Mouse (Mus musculus): ENCODE measurements around the gene Nr1h4.

Gene Nr1h4

GRCm38 (mm10) chr10:89434509-89435210 is 98.7 kb downstream of the Nr1h4 start:
- no peak for DNase-seq (ENCODE audit: low spot score)

GRCm38 (mm10) chr10:89432743-89433142 is 100.6 kb downstream of the Nr1h4 start:
- DNase-seq (ENCODE audit: low spot score), result no peak

DNA sequence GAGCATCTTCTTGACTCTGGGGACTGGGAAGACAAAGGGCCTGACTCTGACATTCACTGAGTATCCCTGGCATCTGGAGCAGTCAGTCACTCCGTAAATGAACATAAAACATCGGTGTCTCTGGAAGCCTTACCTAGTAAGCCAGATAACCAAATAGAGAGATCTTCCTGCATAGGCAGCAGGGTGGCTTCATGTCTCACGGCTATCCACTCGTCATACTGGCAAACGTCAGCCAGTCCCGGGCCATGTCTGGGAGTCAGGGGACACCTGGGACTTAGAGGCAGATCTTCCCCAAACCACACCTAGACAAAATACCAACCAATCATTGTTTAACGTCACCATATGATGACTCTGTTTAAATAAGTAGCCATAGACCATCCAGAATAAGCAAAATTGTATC is 102.6 kb downstream of the Nr1h4 start:
- no peak for DNase-seq (ENCODE audit: low spot score)

GRCm38 (mm10) chr10:89424800-89425393 is 108.5 kb downstream of the Nr1h4 start:
- no peak for DNase-seq (ENCODE audit: low spot score)

DNA sequence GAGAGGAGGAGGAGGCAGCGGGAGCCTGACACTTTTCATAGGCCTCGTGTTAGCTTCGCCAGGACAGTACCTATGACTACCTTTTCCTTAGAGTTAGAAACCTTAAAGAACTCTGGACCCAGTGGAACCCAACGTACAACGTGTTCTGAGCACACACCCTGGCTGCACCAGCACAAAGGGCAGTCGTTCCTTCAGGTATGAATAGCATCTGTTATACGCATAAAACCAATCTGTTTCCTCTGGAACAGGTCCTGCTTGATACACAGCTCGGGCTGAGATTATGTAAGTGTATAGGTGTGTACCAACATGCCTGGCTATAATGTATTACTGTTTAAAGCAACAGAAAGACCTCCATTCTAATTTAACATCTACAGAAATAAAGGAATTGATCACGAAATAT is 109.2 kb downstream of the Nr1h4 start:
- no peak for DNase-seq (ENCODE audit: low spot score)

- DNase-seq (ENCODE audit: low spot score), result no peak
Observed at GRCm38 (mm10) chr10:89423164-89423778, 110.1 kb downstream of the Nr1h4 start.

GRCm38 (mm10) chr10:89422504-89423158 is 110.8 kb downstream of the Nr1h4 start:
- no peak for DNase-seq (ENCODE audit: low spot score)

DNA sequence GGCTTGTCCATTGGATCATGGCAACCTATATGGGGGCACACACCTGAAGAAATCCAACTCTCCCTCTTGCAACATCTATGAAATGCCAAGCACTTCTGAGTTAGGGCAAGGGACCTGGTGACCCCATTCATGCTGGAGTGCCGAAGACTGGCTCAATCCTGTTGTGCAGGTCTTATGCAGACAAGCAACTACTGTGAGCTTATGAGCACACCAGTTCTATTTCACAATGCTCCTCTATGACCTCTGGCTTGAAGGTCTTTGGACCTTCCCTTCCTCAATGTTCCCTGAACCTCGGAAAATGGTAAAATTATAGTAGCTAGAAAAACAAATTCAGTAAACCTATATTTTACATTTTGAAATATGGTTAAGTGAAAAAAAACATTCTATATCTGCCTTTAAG is 115.4 kb downstream of the Nr1h4 start:
- no peak for DNase-seq (ENCODE audit: low spot score)

DNA sequence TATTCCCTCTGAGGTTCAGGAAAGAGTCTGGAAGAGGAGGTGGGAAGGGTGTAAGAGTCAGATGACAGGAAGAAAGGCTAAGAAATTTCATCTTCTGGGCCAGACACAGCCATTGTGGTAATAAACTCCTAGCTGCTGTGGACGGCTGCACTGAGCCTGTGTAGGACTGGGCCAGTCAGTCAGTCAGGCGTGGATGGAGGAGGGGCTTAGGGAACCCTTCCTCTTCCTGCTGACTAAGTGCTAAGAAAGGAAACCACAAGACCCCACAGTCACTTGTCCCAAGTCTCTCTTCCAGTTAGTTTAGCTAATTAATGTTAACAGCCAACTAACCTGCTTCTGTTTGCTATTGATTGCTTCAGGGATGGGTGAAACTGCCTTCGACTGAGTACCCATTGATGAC is 117.9 kb downstream of the Nr1h4 start:
- no peak for DNase-seq (ENCODE audit: low spot score)

- no peak for DNase-seq (ENCODE audit: low spot score)
Observed at GRCm38 (mm10) chr10:89407551-89407950, 125.8 kb downstream of the Nr1h4 start.

- DNase-seq (ENCODE audit: low spot score), result no peak
Observed at GRCm38 (mm10) chr10:89406733-89407484, 126.5 kb downstream of the Nr1h4 start.

DNA sequence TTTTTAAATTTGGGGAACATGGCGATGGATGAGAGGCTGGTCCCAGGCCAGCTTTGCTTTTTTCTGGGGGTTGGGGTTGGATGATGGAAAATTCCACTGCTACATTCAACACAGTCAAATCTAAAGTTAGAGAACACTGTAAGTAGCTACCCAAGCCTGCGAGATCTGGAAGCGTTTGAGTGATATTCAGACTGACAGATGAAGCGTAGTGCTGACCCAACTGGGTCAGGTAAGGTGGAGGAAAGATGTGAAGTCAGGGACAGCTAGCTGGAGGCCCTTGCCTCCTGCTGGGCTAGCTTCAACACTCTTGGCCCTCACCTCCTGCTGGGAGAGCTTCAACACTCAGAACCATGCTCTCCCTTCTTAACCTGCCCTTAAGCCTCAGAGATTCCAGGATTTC is 128.4 kb downstream of the Nr1h4 start:
- DNase-seq (ENCODE audit: low spot score), result no peak
